Mouse (Mus musculus): ENCODE measurements around the gene Ankdd1a.

The Ankdd1a gene

DNA sequence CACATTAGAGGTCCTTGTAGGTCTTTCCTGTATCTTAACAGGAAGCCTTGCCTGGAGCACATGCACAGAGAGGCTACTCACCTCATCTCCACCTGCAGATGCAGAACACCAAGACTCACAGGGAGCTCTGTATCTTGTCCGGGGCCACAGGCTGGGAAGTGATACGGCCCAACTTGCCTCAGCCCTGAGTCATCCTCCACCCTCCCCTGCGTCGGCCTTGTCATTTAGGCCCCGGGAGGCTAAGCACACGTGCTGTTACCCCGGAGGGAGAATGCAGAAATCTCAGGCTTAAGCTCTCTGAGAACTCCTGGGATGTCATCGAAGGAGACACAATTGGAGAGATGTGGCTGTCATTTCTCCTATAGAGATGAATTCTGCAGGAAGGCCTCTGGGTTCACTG lies 9.7 kb upstream of the Ankdd1a start:
- Histone ChIP-seq H3K4me1 (replicated peaks; ENCODE audit: low read depth, low read length) (peaks cover 19% of the 10 kb centered on the region; the same call in 1 of the 2 replicates), H3K36me3 (ENCODE audit: insufficient read depth, low read length) (no peaks in the 10 kb centered on the region), H3K27me3 (ENCODE audit: insufficient read depth, low read length) (no peaks in the 10 kb centered on the region), H3K9me3 (ENCODE audit: low read length) (no peaks in the 10 kb centered on the region), H3K4me3 (replicated peaks; ENCODE audit: low read length) (no peak overlapping the region)
- TF ChIP-seq POU5F1 (IDR thresholded peaks at IDR 0.05; ENCODE audit: borderline replicate concordance, low read length) (no peak), CTCF (conservative IDR thresholded peaks at IDR 0.05; ENCODE audit: low read length) (no peak), NANOG (IDR thresholded peaks at IDR 0.05; ENCODE audit: borderline replicate concordance, low read length) (no peak)

DNA sequence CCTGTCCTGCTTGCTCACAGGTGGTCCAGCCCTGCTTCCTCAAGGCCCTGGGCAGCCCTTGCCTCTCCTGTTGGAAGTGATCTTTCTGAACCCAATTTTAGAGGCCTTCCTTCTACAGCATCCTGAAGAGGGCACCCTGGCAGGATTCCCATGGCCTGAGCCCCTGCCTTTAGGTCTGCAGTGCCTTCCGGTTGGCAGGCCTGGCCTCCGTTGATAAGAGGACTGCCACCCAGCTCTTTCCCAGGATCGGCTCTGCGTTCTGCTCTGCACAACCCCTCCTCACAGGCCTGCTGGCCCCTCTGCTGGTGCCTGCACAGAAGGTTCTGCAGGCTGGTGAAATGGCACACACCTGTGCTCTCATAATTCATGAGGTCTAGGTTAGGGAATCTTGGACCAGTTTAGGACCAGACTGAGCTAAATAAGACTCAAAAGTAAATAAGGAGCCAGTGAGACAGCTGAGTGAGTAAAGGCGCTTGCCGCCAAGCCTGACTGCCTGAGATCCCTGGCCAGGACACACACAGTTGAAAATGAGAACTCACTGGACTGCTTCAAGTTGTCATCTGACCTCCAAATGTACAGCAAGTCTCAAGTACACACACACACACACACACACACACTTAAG lies 8.5 kb upstream of the Ankdd1a start:
- H3K9me3 ChIP-seq (ENCODE audit: low read length) = no peaks in the 10 kb centered on the region
- H3K36me3 ChIP-seq (ENCODE audit: insufficient read depth, low read length) = no peaks in the 10 kb centered on the region
- TF ChIP-seq NANOG (IDR thresholded peaks at IDR 0.05; ENCODE audit: borderline replicate concordance, low read length) = no peak
- TF ChIP-seq POU5F1 (IDR thresholded peaks at IDR 0.05; ENCODE audit: borderline replicate concordance, low read length) = no peak
- TF ChIP-seq CTCF (conservative IDR thresholded peaks at IDR 0.05; ENCODE audit: low read length) = no peak
- no peaks in the 10 kb centered on the region for H3K27me3 ChIP-seq (ENCODE audit: insufficient read depth, low read length)
- H3K4me3 ChIP-seq (replicated peaks; ENCODE audit: low read length) = no peak overlapping the region
- H3K4me1 ChIP-seq (replicated peaks; ENCODE audit: low read depth, low read length) = peaks cover 19% of the 10 kb centered on the region; the same call in 1 of the 2 replicates

DNA sequence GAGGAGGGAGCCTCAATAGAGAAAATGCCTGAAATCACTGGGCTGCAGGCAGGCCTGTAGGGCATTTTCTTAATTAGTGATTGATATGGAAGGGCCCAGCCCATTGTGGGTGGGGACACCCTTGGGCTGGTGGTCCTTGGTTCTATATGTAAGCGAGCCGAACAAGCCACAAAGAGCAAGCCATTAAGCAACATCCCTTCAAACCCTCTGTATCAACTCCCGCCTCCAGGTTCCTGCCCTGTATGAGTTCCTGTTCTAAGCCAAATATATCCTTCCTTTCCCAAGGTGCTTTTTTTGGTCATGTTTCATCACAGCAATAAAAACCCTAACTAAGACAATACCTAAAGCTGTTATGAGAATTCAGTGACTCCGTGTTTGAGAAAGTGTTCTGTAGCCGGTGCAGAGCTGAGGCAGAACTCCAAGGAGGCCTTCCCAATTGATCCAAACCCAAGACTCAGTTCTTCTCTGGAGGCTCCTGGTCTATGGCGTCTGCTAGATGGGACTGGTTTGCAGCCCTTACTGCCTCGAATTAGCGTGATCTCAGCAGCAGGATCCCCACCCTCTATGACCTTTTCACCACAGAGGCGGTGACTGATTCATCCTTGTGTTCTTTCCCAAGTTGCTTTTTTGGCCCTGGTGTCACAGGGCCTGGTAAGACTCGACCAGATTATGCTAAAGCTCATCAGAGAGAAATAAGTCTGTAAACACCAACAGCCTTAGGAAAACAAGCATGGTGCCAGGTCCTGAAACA lies 5.6 kb upstream of the Ankdd1a start:
- H3K4me1 ChIP-seq (replicated peaks; ENCODE audit: low read depth, low read length) = peaks cover 19% of the 10 kb centered on the region; the same call in 1 of the 2 replicates
- H3K4me3 ChIP-seq (replicated peaks; ENCODE audit: low read length) = no peak overlapping the region
- H3K9me3 ChIP-seq (ENCODE audit: low read length) = no peaks in the 10 kb centered on the region
- TF ChIP-seq POU5F1 (IDR thresholded peaks at IDR 0.05; ENCODE audit: borderline replicate concordance, low read length) (no peak), CTCF (conservative IDR thresholded peaks at IDR 0.05; ENCODE audit: low read length) (no peak), NANOG (IDR thresholded peaks at IDR 0.05; ENCODE audit: borderline replicate concordance, low read length) (no peak)
- H3K27me3 ChIP-seq (ENCODE audit: insufficient read depth, low read length) = peaks cover 8% of the 10 kb centered on the region
- H3K36me3 ChIP-seq (ENCODE audit: insufficient read depth, low read length) = no peaks in the 10 kb centered on the region

DNA sequence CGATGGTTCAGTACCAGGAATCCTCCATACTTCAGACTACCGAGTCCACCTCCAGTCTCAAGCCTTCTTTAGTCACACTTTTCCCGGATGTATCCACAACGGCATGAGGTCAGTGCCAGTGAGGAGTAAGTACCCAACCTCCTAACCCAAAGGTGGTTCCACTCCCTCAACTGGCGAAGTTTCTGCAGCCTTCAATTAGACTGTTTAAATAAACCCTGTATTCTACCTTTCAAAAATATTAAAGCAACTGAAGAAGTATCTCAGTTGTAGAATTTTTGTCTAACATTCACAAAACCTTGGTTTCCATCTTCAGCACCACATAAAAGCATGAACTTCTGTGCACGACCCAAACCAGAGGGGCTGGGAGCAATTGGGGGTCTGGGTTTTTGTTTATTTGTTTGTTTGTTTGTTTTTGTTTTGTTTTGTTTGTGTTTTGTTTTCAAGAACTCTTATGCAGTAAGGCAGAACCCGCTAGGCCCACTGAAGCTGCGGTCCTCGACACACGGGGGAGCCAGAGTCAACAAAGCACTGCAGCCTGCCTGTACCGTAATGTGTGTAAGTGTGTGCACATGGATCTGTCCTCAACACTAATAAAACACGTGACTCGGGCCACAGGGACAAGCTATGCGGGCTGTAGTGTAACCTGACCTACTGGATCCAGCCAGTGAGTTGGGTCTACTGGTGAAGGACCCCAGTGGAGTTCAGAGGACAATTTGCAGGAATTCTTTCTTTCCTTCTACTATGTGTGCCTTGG lies 3.8 kb upstream of the Ankdd1a start:
- Histone ChIP-seq H3K9me3 (ENCODE audit: low read length) (no peaks in the 10 kb centered on the region), H3K36me3 (ENCODE audit: insufficient read depth, low read length) (no peaks in the 10 kb centered on the region), H3K27me3 (ENCODE audit: insufficient read depth, low read length) (peaks cover 8% of the 10 kb centered on the region), H3K4me3 (replicated peaks; ENCODE audit: low read length) (no peak overlapping the region), H3K4me1 (replicated peaks; ENCODE audit: low read depth, low read length) (peaks cover 23% of the 10 kb centered on the region)
- TF ChIP-seq POU5F1 (IDR thresholded peaks at IDR 0.05; ENCODE audit: borderline replicate concordance, low read length) = no peak
- peak; percentile 35 for TF ChIP-seq CTCF (conservative IDR thresholded peaks at IDR 0.05; ENCODE audit: low read length)
- no peak for TF ChIP-seq NANOG (IDR thresholded peaks at IDR 0.05; ENCODE audit: borderline replicate concordance, low read length)

DNA sequence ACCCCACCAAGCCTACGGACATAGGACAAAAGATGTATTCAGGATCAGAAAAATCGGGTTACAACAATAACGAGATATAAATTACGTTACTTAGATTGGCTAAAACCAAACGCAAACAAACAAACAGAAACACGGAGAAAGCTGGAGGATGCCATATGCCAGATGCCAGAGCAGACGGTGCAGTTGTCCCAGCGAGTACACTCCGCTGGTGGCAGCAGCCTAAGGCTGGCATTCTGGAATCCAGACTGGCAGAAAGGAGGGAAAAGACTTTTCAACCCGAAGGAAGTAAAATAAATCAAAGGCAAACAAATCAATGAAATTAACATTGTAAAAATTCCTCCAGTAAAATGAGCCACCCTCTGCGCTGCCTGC lies 498 bp upstream of the Ankdd1a start:
- Histone ChIP-seq H3K36me3 (ENCODE audit: insufficient read depth, low read length) (no peaks in the 10 kb centered on the region), H3K4me3 (replicated peaks; ENCODE audit: low read length) (peak overlapping the region; percentile 51; the same call in 1 of the 2 replicates), H3K4me1 (replicated peaks; ENCODE audit: low read depth, low read length) (peaks cover 8% of the 10 kb centered on the region), H3K27me3 (ENCODE audit: insufficient read depth, low read length) (peaks cover 13% of the 10 kb centered on the region), H3K9me3 (ENCODE audit: low read length) (no peaks in the 10 kb centered on the region)
- no peak for TF ChIP-seq NANOG (IDR thresholded peaks at IDR 0.05; ENCODE audit: borderline replicate concordance, low read length)
- no peak for TF ChIP-seq POU5F1 (IDR thresholded peaks at IDR 0.05; ENCODE audit: borderline replicate concordance, low read length)
- no peak for TF ChIP-seq CTCF (conservative IDR thresholded peaks at IDR 0.05; ENCODE audit: low read length)

DNA sequence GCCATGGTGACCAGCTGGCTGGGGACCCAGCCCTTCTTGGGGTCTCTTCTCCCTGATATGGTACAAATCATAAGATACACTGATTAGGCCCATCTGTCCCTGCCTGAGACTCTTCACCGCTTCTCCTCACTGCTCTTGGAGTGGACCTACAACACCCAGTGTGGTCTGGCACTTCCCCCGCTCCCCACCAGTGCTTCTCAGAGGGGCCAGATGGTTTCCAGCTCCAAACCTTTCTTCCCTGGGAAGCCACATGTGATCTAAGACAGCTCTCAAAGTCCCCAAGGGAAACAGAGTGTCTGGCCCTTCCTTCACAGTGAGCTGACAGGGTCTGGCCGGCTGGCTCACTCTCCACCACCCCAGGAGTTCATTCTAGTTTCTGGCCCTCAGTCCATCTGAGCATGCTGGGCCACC lies 5.1 kb downstream of the Ankdd1a start:
- peaks cover 8% of the 10 kb centered on the region for H3K27me3 ChIP-seq (ENCODE audit: insufficient read depth, low read length)
- H3K4me1 ChIP-seq (replicated peaks; ENCODE audit: low read depth, low read length) = peaks cover 7% of the 10 kb centered on the region; the same call in 1 of the 2 replicates
- no peak overlapping the region for H3K4me3 ChIP-seq (replicated peaks; ENCODE audit: low read length)
- no peaks in the 10 kb centered on the region for H3K9me3 ChIP-seq (ENCODE audit: low read length)
- TF ChIP-seq CTCF (conservative IDR thresholded peaks at IDR 0.05; ENCODE audit: low read length) (no peak), POU5F1 (IDR thresholded peaks at IDR 0.05; ENCODE audit: borderline replicate concordance, low read length) (no peak), NANOG (IDR thresholded peaks at IDR 0.05; ENCODE audit: borderline replicate concordance, low read length) (no peak)
- H3K36me3 ChIP-seq (ENCODE audit: insufficient read depth, low read length) = no peaks in the 10 kb centered on the region

DNA sequence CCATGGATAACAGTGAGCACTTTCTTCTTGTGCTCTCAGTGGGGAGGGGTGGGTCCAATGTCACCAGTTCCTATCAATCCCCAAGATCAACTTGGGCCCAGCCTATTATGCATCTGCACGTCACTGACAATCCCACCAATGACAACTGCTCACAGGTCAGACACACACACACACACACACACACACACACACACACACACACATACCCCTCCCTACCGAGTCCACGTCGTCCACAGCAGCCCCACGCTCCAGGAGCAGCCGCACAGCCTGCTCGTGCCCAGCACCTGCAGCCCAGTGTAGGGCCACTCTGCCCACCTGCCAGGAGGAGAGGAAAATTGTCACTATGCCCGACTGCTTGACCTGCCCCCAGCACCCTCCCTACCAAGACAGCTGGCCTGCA lies 5.6 kb downstream of the Ankdd1a start:
- peaks cover 8% of the 10 kb centered on the region for H3K27me3 ChIP-seq (ENCODE audit: insufficient read depth, low read length)
- no peak overlapping the region for H3K4me3 ChIP-seq (replicated peaks; ENCODE audit: low read length)
- TF ChIP-seq POU5F1 (IDR thresholded peaks at IDR 0.05; ENCODE audit: borderline replicate concordance, low read length) = no peak
- no peak for TF ChIP-seq CTCF (conservative IDR thresholded peaks at IDR 0.05; ENCODE audit: low read length)
- TF ChIP-seq NANOG (IDR thresholded peaks at IDR 0.05; ENCODE audit: borderline replicate concordance, low read length) = no peak
- H3K36me3 ChIP-seq (ENCODE audit: insufficient read depth, low read length) = no peaks in the 10 kb centered on the region
- H3K9me3 ChIP-seq (ENCODE audit: low read length) = no peaks in the 10 kb centered on the region
- peaks cover 3% of the 10 kb centered on the region; the same call in 1 of the 2 replicates for H3K4me1 ChIP-seq (replicated peaks; ENCODE audit: low read depth, low read length)

DNA sequence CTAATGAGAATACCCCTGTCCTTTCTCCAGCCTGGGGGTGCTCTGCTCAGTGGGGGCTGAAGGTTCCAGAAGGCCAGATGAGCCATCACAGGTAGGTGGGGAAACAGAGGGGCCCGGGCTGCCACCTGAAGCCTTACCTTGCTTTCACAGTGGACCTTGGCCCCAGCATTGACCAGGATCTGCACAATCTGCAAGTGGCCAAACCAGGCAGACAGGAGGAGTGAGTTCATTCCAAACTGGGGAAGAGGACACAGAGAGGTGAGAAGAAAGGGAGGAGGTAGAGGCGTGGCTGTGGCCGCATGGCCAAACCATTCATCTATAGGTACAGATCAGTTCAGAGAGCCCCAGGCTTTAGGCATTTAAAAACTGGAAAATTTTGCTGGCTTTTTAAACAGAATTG lies 7.5 kb downstream of the Ankdd1a start:
- peaks cover 16% of the 10 kb centered on the region for H3K27me3 ChIP-seq (ENCODE audit: insufficient read depth, low read length)
- H3K9me3 ChIP-seq (ENCODE audit: low read length) = no peaks in the 10 kb centered on the region
- peaks cover 3% of the 10 kb centered on the region; the same call in 1 of the 2 replicates for H3K4me1 ChIP-seq (replicated peaks; ENCODE audit: low read depth, low read length)
- no peaks in the 10 kb centered on the region for H3K36me3 ChIP-seq (ENCODE audit: insufficient read depth, low read length)
- TF ChIP-seq NANOG (IDR thresholded peaks at IDR 0.05; ENCODE audit: borderline replicate concordance, low read length) (no peak), POU5F1 (IDR thresholded peaks at IDR 0.05; ENCODE audit: borderline replicate concordance, low read length) (no peak), CTCF (conservative IDR thresholded peaks at IDR 0.05; ENCODE audit: low read length) (no peak)
- H3K4me3 ChIP-seq (replicated peaks; ENCODE audit: low read length) = no peak overlapping the region
